Mouse (Mus musculus) CD4-positive naive resting alpha-beta T cell, adult 76 days (primary cell): Measurements from ENCODE around the gene Rps4x. TPM values are rescaled to one million over a fixed set of nuclear protein-coding genes. Genes with fewer than 3 reads are reported as not detected.

ENCODE experiments used
- total RNA-seq: library from RNA; stranded (reverse); gene quantifications from one replicate; pipeline ENCODE4 v1.2.4, GENCODE M21; 2023

The Rps4x gene
- total RNA-seq = 3,836 TPM

DNA sequence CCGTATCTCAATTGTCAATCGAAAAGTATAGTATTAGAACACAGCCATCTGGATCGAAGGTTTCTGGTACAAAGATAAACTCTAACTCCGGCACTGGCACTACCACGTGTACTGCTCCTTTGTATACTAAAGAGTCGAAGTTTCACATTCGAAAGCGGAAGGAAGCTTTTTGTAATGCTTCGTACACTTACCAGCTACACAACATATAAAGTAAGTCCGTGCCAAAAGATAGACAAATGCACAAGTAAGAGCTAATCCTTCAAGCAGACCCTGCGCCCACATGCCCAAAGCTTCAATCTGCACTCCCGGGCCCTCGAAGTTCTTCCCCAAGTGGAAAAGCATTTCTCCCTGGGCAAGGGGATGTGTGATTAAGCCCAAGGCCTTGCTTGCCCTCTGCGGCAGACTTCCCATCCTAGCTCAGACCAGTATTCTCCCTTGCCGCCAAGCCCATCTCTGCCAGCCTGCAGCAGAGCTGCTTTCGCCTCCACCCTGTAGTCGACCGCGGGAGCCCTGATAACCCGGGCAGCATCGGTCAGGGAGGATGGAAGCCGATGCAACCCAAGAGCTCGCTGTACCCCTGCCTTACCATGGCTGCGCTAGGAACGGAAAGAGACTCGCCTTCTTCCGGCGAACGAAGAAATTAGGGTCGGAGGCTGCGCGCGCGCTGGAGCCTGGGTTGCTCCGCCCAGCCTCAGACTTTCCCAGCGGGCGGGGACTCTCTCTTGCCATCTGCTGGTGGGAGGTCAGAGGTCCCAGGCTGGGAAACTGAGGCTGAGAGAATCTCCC lies at the start of gene Rps4x:
TSS of gene Rps4x (minus strand) at position 683 of the 786 bp plus-strand sequence.

DNA sequence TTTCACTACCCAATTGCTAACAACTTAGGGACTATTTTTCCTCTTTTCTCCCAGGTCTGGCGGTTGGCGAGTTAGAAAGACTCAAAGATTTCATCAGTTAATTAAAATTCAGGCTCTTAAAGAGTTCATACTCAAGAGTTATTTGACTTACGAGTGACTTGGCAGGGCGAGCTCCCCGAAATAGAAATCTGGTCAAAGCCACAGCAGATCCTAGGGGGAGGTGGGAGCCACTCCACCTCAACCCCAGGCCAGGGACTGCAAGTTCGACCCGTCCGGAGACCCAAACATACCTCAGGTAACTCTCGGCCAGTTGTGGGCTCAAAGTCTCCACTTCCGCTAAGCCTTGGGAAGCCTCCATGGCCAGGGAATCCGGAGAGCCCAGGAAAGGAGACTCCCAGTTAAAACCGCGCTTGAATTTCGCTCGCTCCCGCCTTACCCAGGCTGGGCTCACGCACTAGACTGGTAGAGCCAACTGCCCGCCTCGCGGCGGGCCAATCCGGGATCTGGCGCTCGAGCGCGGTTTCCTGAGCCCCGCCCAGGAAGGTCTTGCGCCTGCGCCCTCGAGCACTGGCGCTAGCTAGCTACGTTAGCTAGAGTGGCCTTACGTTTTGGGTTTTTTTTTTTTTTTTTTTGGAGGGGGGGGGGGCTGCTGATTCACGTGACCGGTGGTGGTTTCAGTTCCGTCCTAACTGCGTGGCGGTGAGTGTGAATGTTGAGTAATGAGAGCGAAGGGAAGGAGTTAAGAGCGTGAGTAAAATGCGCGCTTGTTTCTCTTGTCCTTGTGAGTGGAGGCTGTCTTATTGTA lies 32.4 kb downstream of the Rps4x start, which contains the start of gene Ercc6l:
TSS of gene Ercc6l (minus strand) at position 474 of the 805 bp plus-strand sequence.

Other genes starting within 250 kb of the Rps4x start
- 0.59 TPM for gene Rtl5, start 118.1 kb downstream of the Rps4x start, total RNA-seq
- gene Pin4, start 69.9 kb downstream of the Rps4x start, total RNA-seq = 12.2 TPM
- gene Ercc6l, start 32.3 kb downstream of the Rps4x start, total RNA-seq = 1.9 TPM
- not detected for gene Cited1, start 62.8 kb upstream of the Rps4x start, total RNA-seq